Mouse (Mus musculus) cerebellum, postnatal 25 days (tissue): Measurements from ENCODE around the gene Igsf21.

Experiments used
- DNase-seq, 2 experiments: peaks; one replicate each; pipeline ENCODE4 v3.0.0; 2021; ENCODE audit warnings: mixed read lengths in 2 of 2

The Igsf21 gene

GRCm38 (mm10) chr4:140192276-140193002 is 54.1 kb downstream of the Igsf21 start:
- peak; percentile 82 to 89 for DNase-seq

GRCm38 (mm10) chr4:140189601-140190000 is 57.0 kb downstream of the Igsf21 start:
- DNase-seq, result peak; percentile 71 to 77

- no peak for DNase-seq
Measured at GRCm38 (mm10) chr4:140188626-140189025, 58.0 kb downstream of the Igsf21 start.

DNA sequence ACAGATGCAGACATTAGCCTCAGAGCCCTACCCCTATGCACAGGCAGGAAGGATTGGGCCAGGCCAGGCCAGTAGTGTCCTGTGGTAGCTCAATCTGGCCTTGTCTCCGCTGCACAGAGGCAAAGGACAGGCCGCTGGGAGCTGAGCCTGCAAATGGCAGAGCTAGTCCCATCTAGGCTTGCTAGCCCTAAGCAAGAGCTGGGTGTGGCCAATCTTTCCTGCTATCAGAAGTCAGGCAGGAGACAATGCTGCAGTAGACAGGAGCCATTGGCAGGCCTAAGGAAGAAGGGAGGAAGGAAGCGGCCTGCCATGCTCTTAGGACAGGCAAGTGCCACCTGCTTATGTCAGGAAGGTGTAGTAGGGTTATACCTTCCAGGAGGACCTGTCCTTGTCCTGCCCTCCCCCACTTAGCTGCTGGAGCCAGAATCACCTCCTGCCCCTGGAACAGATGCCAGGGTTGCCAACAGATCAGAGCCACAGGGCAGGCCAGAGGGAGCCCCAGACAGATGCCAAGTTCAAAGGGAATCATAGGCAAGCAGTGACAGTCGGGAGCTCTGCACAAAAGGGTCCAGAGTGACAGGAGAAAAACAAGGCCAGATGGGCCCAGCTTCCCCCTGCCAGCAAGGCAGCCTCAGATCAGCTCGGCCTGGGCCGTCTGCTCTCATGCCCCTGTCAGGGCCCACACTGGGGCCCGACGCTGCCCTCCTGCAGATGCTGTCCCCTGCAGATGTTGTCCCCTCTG is 59.0 kb downstream of the Igsf21 start:
- DNase-seq, result peak; percentile 55 to 58

DNA sequence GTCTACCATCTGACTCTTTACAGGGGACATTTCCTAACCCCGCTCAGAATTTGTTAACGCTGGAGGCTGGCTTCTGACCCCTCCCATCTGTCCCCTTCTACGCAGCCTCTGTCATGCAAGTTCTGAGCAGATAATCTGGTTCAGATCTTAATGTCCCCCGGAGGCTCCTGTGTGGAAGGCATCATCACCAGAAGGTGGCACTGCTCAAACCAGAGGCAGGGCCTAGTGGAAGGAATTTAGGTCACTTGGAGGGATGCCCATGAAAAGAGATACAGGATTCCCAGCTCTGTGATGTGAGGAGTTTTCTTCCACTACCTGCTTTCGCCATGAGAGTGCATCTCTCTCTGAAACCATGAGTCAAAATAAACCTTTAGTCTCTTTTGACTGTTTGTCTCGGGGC is 67.0 kb downstream of the Igsf21 start:
- DNase-seq, result peak; percentile 57 to 73

GRCm38 (mm10) chr4:140177055-140177454 is 69.5 kb downstream of the Igsf21 start:
- no peak for DNase-seq

DNA sequence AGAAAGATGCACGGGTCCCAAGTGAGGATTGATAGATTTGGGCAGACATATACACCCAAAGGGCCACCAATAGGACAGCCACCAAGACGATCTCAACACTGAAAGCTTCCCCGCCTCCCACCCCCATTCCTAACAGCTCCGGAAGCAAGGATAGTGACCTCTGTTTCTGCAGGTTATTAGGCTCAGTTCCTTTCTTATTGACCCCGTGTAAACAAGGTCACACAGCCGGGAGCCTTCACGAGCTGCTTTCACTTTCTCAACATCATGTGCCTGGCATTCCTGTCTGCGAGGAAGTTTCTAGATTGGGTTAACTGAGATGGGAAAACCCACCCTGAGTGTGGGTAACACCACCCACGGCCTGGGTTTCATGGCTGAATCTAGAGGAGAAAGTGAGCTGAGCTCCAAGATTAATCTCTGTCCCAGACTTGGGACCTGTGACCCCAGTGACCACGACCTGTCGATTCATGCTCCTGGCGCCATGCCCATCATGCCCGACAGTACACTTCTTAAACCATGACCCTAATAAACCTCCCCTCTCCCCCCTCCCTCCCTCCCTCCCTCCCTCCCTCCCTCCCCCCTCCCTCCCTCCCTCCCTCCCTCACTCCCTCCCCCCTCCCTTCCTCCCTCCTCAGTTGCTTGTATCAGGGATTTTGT is 72.7 kb downstream of the Igsf21 start:
- DNase-seq, result no peak

DNA sequence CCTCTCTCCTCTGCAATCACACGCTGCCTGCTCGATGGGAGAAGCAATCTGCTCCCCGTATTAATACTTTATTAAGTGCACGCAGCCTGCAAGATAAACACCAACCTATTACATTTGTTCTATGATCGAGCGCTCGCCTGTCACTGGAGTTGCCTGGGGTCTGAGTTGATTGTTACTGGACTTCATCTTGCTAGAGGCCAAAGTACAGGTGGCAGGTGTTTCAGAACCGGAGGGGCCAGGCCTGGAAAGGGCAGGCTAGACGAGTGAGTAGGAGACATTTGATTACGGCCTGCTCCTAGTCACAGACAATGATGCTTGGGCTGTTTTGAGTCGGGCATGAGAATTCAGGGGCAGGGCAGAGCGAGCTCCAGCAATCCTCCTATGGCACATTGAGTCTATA is 73.5 kb downstream of the Igsf21 start:
- DNase-seq, result no peak

DNA sequence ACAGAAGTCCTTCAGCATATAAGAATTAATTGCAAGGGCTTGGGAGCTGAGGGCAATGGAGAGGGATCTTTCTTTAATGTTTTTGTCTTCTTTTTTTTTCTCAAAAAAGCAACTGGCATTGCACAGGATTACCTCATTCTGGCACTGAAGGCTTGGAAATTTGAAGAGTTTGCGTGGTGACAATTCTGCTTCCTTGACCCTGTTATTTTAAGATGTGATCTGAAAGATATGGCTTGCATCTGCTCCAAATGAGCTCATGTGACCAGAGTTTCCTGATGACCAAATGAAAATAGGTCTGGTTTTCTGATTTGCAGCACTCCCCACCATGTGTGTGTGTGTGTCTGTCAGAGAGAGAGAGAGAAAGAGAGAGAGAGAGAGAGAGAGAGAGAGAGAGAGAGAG is 74.7 kb downstream of the Igsf21 start:
- DNase-seq, result no peak

GRCm38 (mm10) chr4:140171189-140171588 is 75.4 kb downstream of the Igsf21 start:
- DNase-seq, result peak; percentile 71

- DNase-seq, result peak; percentile 82 to 86
Measured at GRCm38 (mm10) chr4:140165851-140166250, 80.7 kb downstream of the Igsf21 start.

- DNase-seq, result peak; percentile 53 to 64
Measured at GRCm38 (mm10) chr4:140164662-140165061, 81.9 kb downstream of the Igsf21 start.

- peak in 1 of 2 experiments; percentile 56 for DNase-seq
Measured at GRCm38 (mm10) chr4:140159617-140160016, 87.0 kb downstream of the Igsf21 start.

GRCm38 (mm10) chr4:140154899-140155463 is 91.6 kb downstream of the Igsf21 start:
- no peak for DNase-seq

DNA sequence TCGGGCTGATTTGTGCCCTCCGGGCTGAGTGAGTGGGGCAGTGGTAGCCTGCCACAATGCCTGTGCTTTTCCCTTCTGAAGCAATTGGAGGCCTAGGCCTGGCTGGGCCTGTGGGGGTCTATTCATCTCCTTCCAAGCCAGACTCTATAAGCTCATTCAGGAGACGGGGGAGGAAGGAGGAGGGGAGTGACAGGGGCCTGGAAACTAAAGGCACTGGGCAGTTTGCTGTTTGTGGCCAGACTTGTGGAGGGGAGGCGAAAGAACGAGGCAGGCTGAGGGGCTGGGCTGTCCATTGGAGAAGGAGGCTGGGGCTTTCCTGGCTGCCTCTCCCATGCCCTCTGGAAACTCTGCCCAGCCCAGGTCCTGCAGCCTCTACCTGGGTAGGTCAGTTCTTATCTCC is 92.1 kb downstream of the Igsf21 start:
- DNase-seq, result no peak

- peak in 1 of 2 experiments; percentile 53 for DNase-seq
Measured at GRCm38 (mm10) chr4:140153711-140154114, 92.9 kb downstream of the Igsf21 start.

- DNase-seq, result peak; percentile 77 to 86
Measured at GRCm38 (mm10) chr4:140153101-140153500, 93.5 kb downstream of the Igsf21 start.

- no peak for DNase-seq
Measured at GRCm38 (mm10) chr4:140149706-140150105, 96.9 kb downstream of the Igsf21 start.

GRCm38 (mm10) chr4:140147857-140148695 is 98.5 kb downstream of the Igsf21 start:
- DNase-seq, result peak; percentile 68 to 69

- peak; percentile 60 to 69 for DNase-seq
Measured at GRCm38 (mm10) chr4:140147079-140147840, 99.3 kb downstream of the Igsf21 start.

- peak in 1 of 2 experiments; percentile 54 for DNase-seq
Measured at GRCm38 (mm10) chr4:140143884-140144525, 102.6 kb downstream of the Igsf21 start.
